Mouse (Mus musculus) CD4-positive, CD25-positive, alpha-beta regulatory T cell, adult 9 weeks (primary cell): ENCODE data around the gene Olfr514. TPM values are rescaled to one million over a fixed set of nuclear protein-coding genes. Genes with fewer than 3 reads are reported as not detected.

Experiments
- polyA plus RNA-seq: library from polyadenylated mRNA; unstranded; fragments of 100-300 nt; shearing (Covaris generic); gene quantifications from one replicate; pipeline ENCODE4 v1.2.1, GENCODE M21; 2017

Gene Olfr514
- not detected for polyA plus RNA-seq

GRCm38 (mm10) chr7:108825897-108826296, at the start of gene Olfr514:
Olfr514 (minus strand) TSS chr7:108825997.

GRCm38 (mm10) chr7:108872279-108872678, 46.5 kb upstream of the Olfr514 start, which contains the start of gene Olfr517:
Olfr517 (minus strand) TSS chr7:108872379.

GRCm38 (mm10) chr7:108850429-108850828, 24.6 kb upstream of the Olfr514 start, which contains the start of gene Olfr516:
Olfr516 (minus strand) TSS chr7:108850529.

Other genes starting within 250 kb of the Olfr514 start
- gene Olfr506, start 215.2 kb downstream of the Olfr514 start, polyA plus RNA-seq, result not detected
- gene Olfr507, start 204.2 kb downstream of the Olfr514 start, polyA plus RNA-seq, result not detected
- not detected for gene Olfr508, start 196.0 kb downstream of the Olfr514 start, polyA plus RNA-seq
- gene Olfr509, start 174.1 kb downstream of the Olfr514 start, polyA plus RNA-seq, result not detected
- gene Olfr510, start 159.6 kb downstream of the Olfr514 start, polyA plus RNA-seq, result not detected
- not detected for gene Olfr512, start 112.7 kb downstream of the Olfr514 start, polyA plus RNA-seq
- not detected for gene Olfr513, start 75.0 kb downstream of the Olfr514 start, polyA plus RNA-seq
- not detected for gene Olfr516, start 24.5 kb upstream of the Olfr514 start, polyA plus RNA-seq
- not detected for gene Olfr517, start 46.4 kb upstream of the Olfr514 start, polyA plus RNA-seq
- gene Olfr518, start 59.0 kb upstream of the Olfr514 start, polyA plus RNA-seq, result not detected
- gene Olfr519, start 68.4 kb upstream of the Olfr514 start, polyA plus RNA-seq, result not detected
- gene Nlrp10, start 104.2 kb upstream of the Olfr514 start, polyA plus RNA-seq, result not detected
- 27.1 TPM for gene Eif3f, start 108.4 kb upstream of the Olfr514 start, polyA plus RNA-seq
- 0.22 TPM for gene Tub, start 124.3 kb upstream of the Olfr514 start, polyA plus RNA-seq